Mouse (Mus musculus): ENCODE data around the gene Phgr1.

Phgr1 gene

GRCm38 (mm10) chr2:118813981-118814836, 41.6 kb downstream of the Phgr1 start, which contains the start of gene Knstrn:
Knstrn (plus strand) TSS chr2:118814003.
- DNase-seq (ENCODE audit: low read depth in 1 of 2, low spot score in 2 of 2) = peak; percentile 56 to 82

GRCm38 (mm10) chr2:118822800-118823199, 50.2 kb downstream of the Phgr1 start:
- DNase-seq (ENCODE audit: low read depth in 1 of 2, low spot score in 2 of 2) = no peak

DNA sequence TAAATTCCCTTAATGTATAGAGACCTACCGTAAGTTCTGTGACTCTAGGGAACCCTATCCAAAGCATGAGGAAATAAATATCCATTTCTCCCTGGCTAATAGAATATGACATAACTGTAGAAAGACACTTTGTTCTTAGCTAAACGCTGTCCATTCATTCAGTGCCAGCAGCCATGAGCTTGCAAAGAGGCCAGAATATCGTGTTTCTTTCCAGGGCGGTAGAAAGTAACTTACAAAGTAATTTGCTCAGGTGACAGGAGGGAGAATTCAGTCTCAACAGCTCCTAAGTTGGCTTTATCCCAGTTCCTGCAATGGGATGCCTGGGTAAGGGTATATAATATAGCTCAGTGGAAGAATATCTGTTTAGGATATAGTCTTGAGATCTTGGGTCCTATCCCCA, 51.8 kb downstream of the Phgr1 start:
- DNase-seq (ENCODE audit: low read depth in 1 of 2, low spot score in 2 of 2) = no peak

Data from monocyte, adult 2 months (primary cell).